Comparison of ENCODE assay signal across 22 mouse cellular contexts in genomic region chr4:64432097-64432496, GRCm38 (mm10).
DNase-seq lines count a peak whose midpoint lies in the region; ATAC-seq and TF ChIP-seq lines count a peak whose summit lies in the region.
"Had no signal": no experiment of that assay in that cellular context is flagged by ENCODE, and none has a peak within 500 bp of the region (broad histone marks: within the 10 kb centered on the region; RNA-seq: fewer than 3 reads in every experiment).

No protein-coding gene starts in this region.

- no peak for ATAC-seq in kidney, postnatal 0 days (replicated peaks; ENCODE audit: low FRiP score, low read depth)
- ATAC-seq: activated CD4-positive, CD25-positive, alpha-beta regulatory T cell, adult 4 months; forebrain, embryonic 13.5 days; forebrain, embryonic 15.5 days; forebrain, postnatal 0 days had no signal

- no peaks in the 10 kb centered on the region for H3K27me3 ChIP-seq in kidney, postnatal 0 days (ENCODE audit: insufficient read depth, low read length)
- H3K27me3 ChIP-seq: embryonic facial prominence, embryonic 13.5 days; embryonic facial prominence, embryonic 15.5 days; forebrain, embryonic 13.5 days; forebrain, embryonic 15.5 days had no signal

- no peak overlapping the region for H3K27ac ChIP-seq in kidney, postnatal 0 days
- H3K27ac ChIP-seq in embryonic fibroblast, embryonic 13.5 days (ENCODE audit: insufficient read depth, low read length) = peak overlapping the region; percentile 54; the same call in 1 of the 2 replicates
- H3K27ac ChIP-seq: embryonic facial prominence, embryonic 13.5 days; embryonic facial prominence, embryonic 15.5 days; forebrain, embryonic 13.5 days; forebrain, embryonic 15.5 days had no signal

- H3K4me2 ChIP-seq in kidney, postnatal 0 days (ENCODE audit: low read length) = no peak overlapping the region
- H3K4me2 ChIP-seq: embryonic facial prominence, embryonic 13.5 days; embryonic facial prominence, embryonic 15.5 days; forebrain, embryonic 13.5 days; forebrain, embryonic 15.5 days had no signal

- DNase-seq in kidney, postnatal 0 days (ENCODE audit: low spot score) = peak; percentile 9
- no peak for DNase-seq in kidney, adult 9 months
- peak; percentile 7 for DNase-seq in 3T3-L1 (ENCODE audit: low read depth, low spot score)
- no peak for DNase-seq in T-cell, adult 2 months (ENCODE audit: low spot score)
- DNase-seq in heart, postnatal 25 days (ENCODE audit: low spot score) = no peak
- DNase-seq: adrenal gland, adult 2 months; adrenal gland, postnatal 10 days; adrenal gland, postnatal 25 days; cerebellum, adult 11 months; cerebellum, adult 18-20 months; cerebellum, adult 8-10 months; cerebellum, adult 9-11 months; cerebellum, postnatal 14 days; cerebellum, postnatal 36 days; embryo, embryonic 11 days; forebrain, postnatal 0 days had no signal

- no peak overlapping the region for H3K4me3 ChIP-seq in kidney, postnatal 0 days (replicated peaks; ENCODE audit: low read depth, low read length)
- no peak overlapping the region for H3K4me3 ChIP-seq in embryonic fibroblast, embryonic 13.5 days (ENCODE audit: insufficient read depth, low read length)
- H3K4me3 ChIP-seq: embryonic facial prominence, embryonic 13.5 days; embryonic facial prominence, embryonic 15.5 days; forebrain, embryonic 13.5 days; forebrain, embryonic 15.5 days had no signal

- 62% methylated on average over 1 of the region's 1 CpGs for WGBS in kidney, postnatal 0 days

- H3K4me1 ChIP-seq in kidney, postnatal 0 days (replicated peaks; ENCODE audit: insufficient read depth, low read length) = no peaks in the 10 kb centered on the region
- no peaks in the 10 kb centered on the region for H3K4me1 ChIP-seq in embryonic fibroblast, embryonic 13.5 days (ENCODE audit: control insufficient read depth, insufficient read depth, low read length)
- H3K4me1 ChIP-seq: forebrain, embryonic 13.5 days; forebrain, embryonic 15.5 days had no signal

- no peaks in the 10 kb centered on the region for H3K36me3 ChIP-seq in kidney, postnatal 0 days (ENCODE audit: insufficient read depth, low read length)
- H3K36me3 ChIP-seq: embryonic facial prominence, embryonic 13.5 days; embryonic facial prominence, embryonic 15.5 days; forebrain, embryonic 15.5 days had no signal

- TF ChIP-seq POLR2A in embryonic fibroblast, embryonic 13.5 days (IDR thresholded peaks at IDR 0.05; ENCODE audit: low read depth, low read length) = no peak

- no peaks in the 10 kb centered on the region for H3K9me3 ChIP-seq in kidney, postnatal 0 days (replicated peaks; ENCODE audit: low read length)
- H3K9me3 ChIP-seq: embryonic facial prominence, embryonic 13.5 days; embryonic facial prominence, embryonic 15.5 days; forebrain, embryonic 13.5 days; forebrain, embryonic 15.5 days had no signal

- intact Hi-C loops in heart, postnatal 25 days (cut with DNase I) = no loop called here

- H3K9ac ChIP-seq in kidney, postnatal 0 days (ENCODE audit: low read depth, low read length) = no peak overlapping the region
- H3K9ac ChIP-seq: embryonic facial prominence, embryonic 13.5 days; embryonic facial prominence, embryonic 15.5 days; forebrain, embryonic 13.5 days; forebrain, embryonic 15.5 days; forebrain, postnatal 0 days had no signal

- no peak for TF ChIP-seq CTCF in kidney, postnatal 0 days (IDR thresholded peaks at IDR 0.05; ENCODE audit: low read depth)
- no peak for TF ChIP-seq CTCF in embryonic fibroblast, embryonic 13.5 days (IDR thresholded peaks at IDR 0.05; ENCODE audit: borderline replicate concordance, insufficient read depth, low read length)

Comparison
In these comparisons a context has a peak if more than half of its experiments do, and no peak if none do; other contexts are left out.
1. DNase-seq: peak in kidney, postnatal 0 days (single experiment) and 3T3-L1 (single experiment); none in kidney, adult 9 months (single experiment), T-cell, adult 2 months (single experiment) and heart, postnatal 25 days (single experiment).